Mouse (Mus musculus) myocyte (in vitro differentiated cells): ENCODE measurements around the gene Syt2.

Experiments used
- CEBPB ChIP-seq: IDR thresholded peaks from 2 replicates; pipeline ENCODE4 v1.6.1; 2011; ENCODE audit warnings: mild to moderate bottlenecking, moderate library complexity; ENCODE audit not compliant: poor library complexity, insufficient read depth, severe bottlenecking
- E2F4 ChIP-seq: IDR thresholded peaks from one replicate; pipeline ENCODE4 v1.6.1; 2011; ENCODE audit warnings: mild to moderate bottlenecking, control low read depth, moderate library complexity; ENCODE audit not compliant: insufficient read depth
- MAX ChIP-seq: IDR thresholded peaks from one replicate; pipeline ENCODE4 v1.6.1; 2011; ENCODE audit warnings: low read depth, mild to moderate bottlenecking, control low read depth
- MYOD1 ChIP-seq, 3 experiments: IDR thresholded peaks; one replicate each; pipeline ENCODE4 v1.6.1; 2011; ENCODE audit warnings: control low read depth in 2 of 3, low read depth in 2 of 3, mild to moderate bottlenecking in 2 of 3, moderate library complexity in 1 of 3; ENCODE audit not compliant: insufficient read length in 2 of 3, control insufficient read depth in 1 of 3
- MYOG ChIP-seq, 3 experiments: IDR thresholded peaks; one replicate each; pipeline ENCODE4 v1.6.1; 2011; ENCODE audit warnings: control low read depth in 2 of 3, low read depth in 2 of 3, mild to moderate bottlenecking in 2 of 3; ENCODE audit not compliant: insufficient read length in 2 of 3, control insufficient read depth in 1 of 3, insufficient read depth in 1 of 3
- POLR2A ChIP-seq: IDR thresholded peaks from one replicate; pipeline ENCODE4 v1.6.1; 2011; ENCODE audit warnings: low read depth, mild to moderate bottlenecking, control low read depth, moderate library complexity; ENCODE audit not compliant: insufficient read length
- POLR2AphosphoS2 ChIP-seq: IDR thresholded peaks from one replicate; pipeline ENCODE4 v1.6.1; 2011; ENCODE audit warnings: low read depth, control low read depth; ENCODE audit not compliant: insufficient read length
- SRF ChIP-seq: IDR thresholded peaks from one replicate; pipeline ENCODE4 v1.6.1; 2011; ENCODE audit warnings: low read depth; ENCODE audit not compliant: control insufficient read depth, insufficient read length
- TCF12 ChIP-seq: IDR thresholded peaks from one replicate; pipeline ENCODE4 v1.6.1; 2011; ENCODE audit warnings: mild to moderate bottlenecking, control low read depth; ENCODE audit not compliant: poor library complexity, insufficient read depth, severe bottlenecking
- TCF3 ChIP-seq: IDR thresholded peaks from one replicate; pipeline ENCODE4 v1.6.1; 2011; ENCODE audit warnings: low read depth, control low read depth; ENCODE audit not compliant: insufficient read length
- USF1 ChIP-seq: IDR thresholded peaks from one replicate; pipeline ENCODE4 v1.6.1; 2011; ENCODE audit warnings: low read depth, mild to moderate bottlenecking, control low read depth, moderate library complexity

GRCm38 (mm10) chr1:134671234-134672070 is 25.0 kb downstream of the Syt2 start:
- no peak for TF ChIP-seq TCF12
- TF ChIP-seq POLR2A: no peak
- TF ChIP-seq CEBPB: no peak
- no peak for TF ChIP-seq MYOG (IDR thresholded peaks at IDR 0.05; ENCODE audit: control insufficient read depth in 1 of 3, insufficient read depth in 1 of 3, insufficient read length in 2 of 3, low read depth in 2 of 3)
- TF ChIP-seq USF1: no peak
- no peak for TF ChIP-seq MAX
- TF ChIP-seq POLR2AphosphoS2: no peak
- TF ChIP-seq MYOD1 (IDR thresholded peaks at IDR 0.05; ENCODE audit: control insufficient read depth in 1 of 3, insufficient read length in 2 of 3, low read depth in 2 of 3): no peak
- no peak for TF ChIP-seq E2F4
- TF ChIP-seq SRF: no peak
- TF ChIP-seq TCF3: no peak
